Mouse (Mus musculus): Measurements from ENCODE around the gene Ttf2.

The Ttf2 gene

GRCm38 (mm10) chr3:100911498-100912213 lies 57.8 kb downstream of the Ttf2 start:
- DNase-seq (ENCODE audit: low spot score in 2 of 2) = no peak

- no peak for DNase-seq (ENCODE audit: low spot score in 2 of 2)
Measured at GRCm38 (mm10) chr3:100911026-100911425, 58.4 kb downstream of the Ttf2 start.

- no peak for DNase-seq (ENCODE audit: low spot score in 2 of 2)
Measured at GRCm38 (mm10) chr3:100910621-100911020, 58.8 kb downstream of the Ttf2 start.

GRCm38 (mm10) chr3:100908594-100908993 lies 60.9 kb downstream of the Ttf2 start:
- no peak for DNase-seq (ENCODE audit: low spot score in 2 of 2)

GRCm38 (mm10) chr3:100906916-100907315 lies 62.5 kb downstream of the Ttf2 start:
- no peak for DNase-seq (ENCODE audit: low spot score in 2 of 2)

- no peak for DNase-seq (ENCODE audit: low spot score in 2 of 2)
Measured at GRCm38 (mm10) chr3:100906128-100906527, 63.3 kb downstream of the Ttf2 start.

- DNase-seq (ENCODE audit: low spot score in 2 of 2) = no peak
Measured at GRCm38 (mm10) chr3:100895500-100895899, 74.0 kb downstream of the Ttf2 start.

- DNase-seq (ENCODE audit: low spot score in 2 of 2) = no peak
Measured at GRCm38 (mm10) chr3:100892383-100893335, 76.8 kb downstream of the Ttf2 start.

GRCm38 (mm10) chr3:100890406-100890805 lies 79.1 kb downstream of the Ttf2 start:
- no peak for DNase-seq (ENCODE audit: low spot score in 2 of 2)

- DNase-seq (ENCODE audit: low spot score in 2 of 2) = no peak
Measured at GRCm38 (mm10) chr3:100889234-100889633, 80.2 kb downstream of the Ttf2 start.
